Mouse (Mus musculus): Measurements from ENCODE around the gene Armh3.

DNA sequence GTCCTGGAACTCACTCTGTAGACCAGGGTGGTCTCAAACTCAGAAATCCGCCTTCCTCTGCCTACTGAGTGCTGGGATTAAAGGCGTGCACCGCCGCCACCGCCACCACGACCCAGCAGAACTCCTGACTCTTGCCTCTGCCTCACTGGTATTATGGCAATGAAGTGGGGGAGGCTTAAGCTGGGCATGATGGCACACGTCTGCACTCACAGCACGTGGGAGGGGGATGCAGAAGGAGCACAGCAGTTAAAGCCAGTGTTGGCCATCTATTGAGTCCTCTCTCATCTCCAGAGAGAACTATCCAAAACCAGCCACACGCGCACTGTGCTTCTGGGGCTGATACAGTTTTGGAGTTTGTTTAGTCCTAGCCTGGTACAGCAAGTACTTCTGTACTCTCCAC is 164.6 kb downstream of the Armh3 start:
- no peak for TF ChIP-seq POLR2A (IDR thresholded peaks at IDR 0.05; ENCODE audit: low read depth, low read length)
- TF ChIP-seq CTCF (IDR thresholded peaks at IDR 0.05; ENCODE audit: borderline replicate concordance, insufficient read depth, low read length), result no peak
